Comparison of ENCODE assay signal across 16 mouse cellular contexts in genomic region chr16:92786276-92786882, GRCm38 (mm10). TPM values are rescaled to one million over a fixed set of nuclear protein-coding genes. Genes with fewer than 3 reads are reported as not detected.
A peak's percentile ranks its signal among the peaks of the same experiment; 100 is the strongest.
DNase-seq lines count a peak whose midpoint lies in the region; ATAC-seq and TF ChIP-seq lines count a peak whose summit lies in the region.
"Had no signal": no experiment of that assay in that cellular context is flagged by ENCODE, and none has a peak within 500 bp of the region (broad histone marks: within the 10 kb centered on the region; RNA-seq: fewer than 3 reads in every experiment).

No protein-coding gene starts in this region.

- no peaks in the 10 kb centered on the region for H3K27me3 ChIP-seq in liver, embryonic 11.5 days (replicated peaks; ENCODE audit: control insufficient read depth, insufficient read depth, low read length)
- no peaks in the 10 kb centered on the region for H3K27me3 ChIP-seq in liver, postnatal 0 days (ENCODE audit: insufficient read depth, low read length)
- H3K27me3 ChIP-seq in stomach, embryonic 15.5 days (replicated peaks): no peaks in the 10 kb centered on the region
- H3K27me3 ChIP-seq in stomach, postnatal 0 days (ENCODE audit: control insufficient read depth, insufficient read depth, low read length): no peaks in the 10 kb centered on the region
- no peaks in the 10 kb centered on the region for H3K27me3 ChIP-seq in embryonic facial prominence, embryonic 14.5 days (replicated peaks; ENCODE audit: control insufficient read depth, insufficient read depth, low read length)
- no peaks in the 10 kb centered on the region for H3K27me3 ChIP-seq in intestine, postnatal 0 days (replicated peaks; ENCODE audit: control insufficient read depth, insufficient read depth, low read length)
- H3K27me3 ChIP-seq: forebrain, embryonic 12.5 days had no signal

- TF ChIP-seq EP300 in liver, postnatal 0 days (IDR thresholded peaks at IDR 0.05; ENCODE audit: low read depth): no peak
- TF ChIP-seq EP300 in stomach, postnatal 0 days (optimal IDR thresholded peaks at IDR 0.05): no peak

- ATAC-seq in liver, embryonic 11.5 days (replicated peaks; ENCODE audit: low FRiP score): peak; percentile 11; the same call in 1 of the 2 replicates
- ATAC-seq in liver, postnatal 0 days: no peak
- no peak for ATAC-seq in stomach, embryonic 15.5 days (ENCODE audit: insufficient read depth, low FRiP score, low read depth)
- no peak for ATAC-seq in stomach, postnatal 0 days (ENCODE audit: low FRiP score, low TSS enrichment)
- no peak for ATAC-seq in embryonic facial prominence, embryonic 14.5 days (ENCODE audit: low read depth)
- peak; percentile 48 for ATAC-seq in megakaryocyte-erythroid progenitor cell, adult 5-6 weeks (replicated peaks; ENCODE audit: low FRiP score, low TSS enrichment, poor library complexity, severe bottlenecking)
- ATAC-seq in intestine, postnatal 0 days: no peak
- ATAC-seq: intestine, embryonic 16.5 days had no signal

- no peak overlapping the region for H3K4me3 ChIP-seq in liver, embryonic 11.5 days (ENCODE audit: low read depth, low read length)
- H3K4me3 ChIP-seq in liver, postnatal 0 days (ENCODE audit: low read depth, low read length): no peak overlapping the region
- H3K4me3 ChIP-seq in stomach, embryonic 15.5 days (replicated peaks): no peak overlapping the region
- no peak overlapping the region for H3K4me3 ChIP-seq in stomach, postnatal 0 days (ENCODE audit: low read depth, low read length)
- no peak overlapping the region for H3K4me3 ChIP-seq in embryonic facial prominence, embryonic 14.5 days (ENCODE audit: low read depth, low read length)
- H3K4me3 ChIP-seq in intestine, postnatal 0 days (ENCODE audit: low read depth, low read length): no peak overlapping the region
- H3K4me3 ChIP-seq: forebrain, embryonic 12.5 days; gastrocnemius, adult 2 months; midbrain, embryonic 12.5 days had no signal

- H3K36me3 ChIP-seq in liver, embryonic 11.5 days (ENCODE audit: control insufficient read depth, insufficient read depth, low read length): no peaks in the 10 kb centered on the region
- H3K36me3 ChIP-seq in liver, postnatal 0 days (replicated peaks; ENCODE audit: insufficient read depth, low read length): no peaks in the 10 kb centered on the region
- no peaks in the 10 kb centered on the region for H3K36me3 ChIP-seq in stomach, embryonic 15.5 days
- no peaks in the 10 kb centered on the region for H3K36me3 ChIP-seq in stomach, postnatal 0 days (ENCODE audit: control insufficient read depth, insufficient read depth, low read length)
- no peaks in the 10 kb centered on the region for H3K36me3 ChIP-seq in embryonic facial prominence, embryonic 14.5 days (ENCODE audit: control insufficient read depth, insufficient read depth, low read length)
- H3K36me3 ChIP-seq in intestine, postnatal 0 days (ENCODE audit: control insufficient read depth, insufficient read depth): no peaks in the 10 kb centered on the region
- H3K36me3 ChIP-seq: forebrain, embryonic 12.5 days; midbrain, embryonic 12.5 days had no signal

- H3K9ac ChIP-seq in liver, embryonic 11.5 days (ENCODE audit: low read depth, low read length): no peak overlapping the region
- H3K9ac ChIP-seq in liver, postnatal 0 days (replicated peaks): no peak overlapping the region
- no peak overlapping the region for H3K9ac ChIP-seq in stomach, embryonic 15.5 days
- no peak overlapping the region for H3K9ac ChIP-seq in stomach, postnatal 0 days (ENCODE audit: low read length)
- H3K9ac ChIP-seq in embryonic facial prominence, embryonic 14.5 days (ENCODE audit: low read depth, low read length): no peak overlapping the region
- no peak overlapping the region for H3K9ac ChIP-seq in intestine, postnatal 0 days (ENCODE audit: low read depth, low read length)
- H3K9ac ChIP-seq: forebrain, embryonic 12.5 days; midbrain, embryonic 12.5 days had no signal

- no peak for DNase-seq in liver, embryonic 11.5 days (ENCODE audit: low spot score)
- no peak for DNase-seq in liver, postnatal 0 days
- no peak for DNase-seq in stomach, postnatal 0 days (ENCODE audit: low spot score)
- DNase-seq in embryonic facial prominence, embryonic 14.5 days (ENCODE audit: low spot score): peak; percentile 30
- no peak for DNase-seq in kidney, adult 9 months
- DNase-seq: cerebellum, adult 11 months; cerebellum, postnatal 36 days; gastrocnemius, adult 2 months; kidney, postnatal 14 days; layer of hippocampus, adult 9-11 months had no signal

- H3K4me2 ChIP-seq in liver, embryonic 11.5 days: no peak overlapping the region
- no peak overlapping the region for H3K4me2 ChIP-seq in liver, postnatal 0 days (ENCODE audit: low read depth, low read length)
- no peak overlapping the region for H3K4me2 ChIP-seq in stomach, embryonic 15.5 days
- H3K4me2 ChIP-seq in stomach, postnatal 0 days (replicated peaks; ENCODE audit: low read depth): no peak overlapping the region
- no peak overlapping the region for H3K4me2 ChIP-seq in embryonic facial prominence, embryonic 14.5 days (ENCODE audit: low read depth, low read length)
- H3K4me2 ChIP-seq in intestine, postnatal 0 days (replicated peaks; ENCODE audit: low read depth): no peak overlapping the region
- H3K4me2 ChIP-seq: forebrain, embryonic 12.5 days; midbrain, embryonic 12.5 days had no signal

- peak overlapping the region; percentile 60 for H3K27ac ChIP-seq in liver, embryonic 11.5 days (ENCODE audit: low read depth, low read length)
- no peak overlapping the region for H3K27ac ChIP-seq in liver, postnatal 0 days (ENCODE audit: low read depth)
- 0 out of 2 replicates have a peak overlapping the region, but pooled peaks have one; percentile 11 for H3K27ac ChIP-seq in stomach, embryonic 15.5 days
- no peak overlapping the region for H3K27ac ChIP-seq in stomach, postnatal 0 days (replicated peaks)
- no peak overlapping the region for H3K27ac ChIP-seq in embryonic facial prominence, embryonic 14.5 days (replicated peaks; ENCODE audit: low read depth, low read length)
- H3K27ac ChIP-seq in intestine, postnatal 0 days (ENCODE audit: low read depth, low read length): no peak overlapping the region
- H3K27ac ChIP-seq: forebrain, embryonic 12.5 days; gastrocnemius, adult 2 months; midbrain, embryonic 12.5 days had no signal

- no peaks in the 10 kb centered on the region for H3K9me3 ChIP-seq in liver, embryonic 11.5 days (ENCODE audit: control insufficient read depth, low read length)
- H3K9me3 ChIP-seq in liver, postnatal 0 days (ENCODE audit: low read length): no peaks in the 10 kb centered on the region
- H3K9me3 ChIP-seq in stomach, embryonic 15.5 days: no peaks in the 10 kb centered on the region
- no peaks in the 10 kb centered on the region for H3K9me3 ChIP-seq in stomach, postnatal 0 days (ENCODE audit: control insufficient read depth, low read length)
- H3K9me3 ChIP-seq in embryonic facial prominence, embryonic 14.5 days (ENCODE audit: control insufficient read depth, low read length): no peaks in the 10 kb centered on the region
- H3K9me3 ChIP-seq in intestine, postnatal 0 days (ENCODE audit: control insufficient read depth): no peaks in the 10 kb centered on the region
- H3K9me3 ChIP-seq: forebrain, embryonic 12.5 days; midbrain, embryonic 12.5 days had no signal

- TF ChIP-seq CTCF in liver, postnatal 0 days (IDR thresholded peaks at IDR 0.05; ENCODE audit: low read depth): no peak
- no peak for TF ChIP-seq CTCF in stomach, postnatal 0 days (IDR thresholded peaks at IDR 0.05; ENCODE audit: low read depth)
- TF ChIP-seq CTCF in intestine, postnatal 0 days (IDR thresholded peaks at IDR 0.05; ENCODE audit: low read depth): no peak

- WGBS in liver, embryonic 11.5 days: 51% methylated on average over 6 of the region's 6 CpGs
- 45% methylated on average over 6 of the region's 6 CpGs for WGBS in liver, postnatal 0 days (ENCODE audit: insufficient replicate concordance)
- WGBS in stomach, embryonic 15.5 days: 63% methylated on average over 6 of the region's 6 CpGs
- whole genome bisulfite sequencing in stomach, postnatal 0 days: 65% methylated on average over 6 of the region's 6 CpGs
- 54% methylated on average over 6 of the region's 6 CpGs for WGBS in embryonic facial prominence, embryonic 14.5 days
- 62% methylated on average over 6 of the region's 6 CpGs for WGBS in intestine, postnatal 0 days

- H3K4me1 ChIP-seq in liver, embryonic 11.5 days (replicated peaks; ENCODE audit: control insufficient read depth, insufficient read depth, low read length): peaks cover 50% of the 10 kb centered on the region
- peaks cover 24% of the 10 kb centered on the region for H3K4me1 ChIP-seq in liver, postnatal 0 days (ENCODE audit: insufficient read depth)
- peaks cover 6% of the 10 kb centered on the region; the same call in 1 of the 2 replicates for H3K4me1 ChIP-seq in stomach, embryonic 15.5 days
- no peaks in the 10 kb centered on the region for H3K4me1 ChIP-seq in stomach, postnatal 0 days (replicated peaks; ENCODE audit: control insufficient read depth, insufficient read depth)
- peaks cover 21% of the 10 kb centered on the region for H3K4me1 ChIP-seq in embryonic facial prominence, embryonic 14.5 days (ENCODE audit: control insufficient read depth, insufficient read depth, low read length)
- no peaks in the 10 kb centered on the region for H3K4me1 ChIP-seq in intestine, postnatal 0 days (replicated peaks; ENCODE audit: control insufficient read depth, insufficient read depth, low read length)

RNA-seq across cellular contexts. Expression of gene Runx1, which starts 39.6 kb away (rescaled TPM):
- polyA plus RNA-seq in liver, embryonic 11.5 days (2014; fragmentation: Nextera tagmentation; extraction: Ambion mirVana): 18.7 and 23.4 TPM in 2 replicates
- polyA plus RNA-seq in liver, postnatal 0 days (2015; fragmentation: Nextera tagmentation; extraction: Ambion mirVana): 3.3 and 4.6 TPM in 2 replicates
- polyA plus RNA-seq in stomach, embryonic 15.5 days (2015; fragmentation: Nextera tagmentation; extraction: Ambion mirVana): 6.8 and 7.1 TPM in 2 replicates
- 6.4 and 6.5 TPM in 2 replicates for polyA plus RNA-seq in stomach, postnatal 0 days (2015; fragmentation: Nextera tagmentation; extraction: Ambion mirVana)
- 13.7 and 13.9 TPM in 2 replicates for polyA plus RNA-seq in embryonic facial prominence, embryonic 14.5 days (2014; fragmentation: Nextera tagmentation; extraction: Ambion mirVana)
- total RNA-seq in megakaryocyte-erythroid progenitor cell, adult 5-6 weeks (2014; fragmentation: Nextera tagmentation): 77.2 and 84.1 TPM in 2 replicates
- 16.4 and 29.1 TPM in 2 replicates for total RNA-seq in megakaryocyte-erythroid progenitor cell, adult 5-6 weeks (2017)
- polyA plus RNA-seq in intestine, postnatal 0 days (2015; fragmentation: Nextera tagmentation; extraction: Ambion mirVana): 1.7 TPM in 2 replicates

Comparison
In these comparisons a context has a peak if more than half of its experiments do, and no peak if none do; other contexts are left out.
1. ATAC-seq: peak in liver, embryonic 11.5 days (single experiment) and megakaryocyte-erythroid progenitor cell, adult 5-6 weeks (single experiment); none in liver, postnatal 0 days (single experiment), stomach, embryonic 15.5 days (single experiment), stomach, postnatal 0 days (single experiment), embryonic facial prominence, embryonic 14.5 days (single experiment) and intestine, postnatal 0 days (single experiment).
2. H3K27ac ChIP-seq: peak in liver, embryonic 11.5 days (single experiment) and stomach, embryonic 15.5 days (single experiment); none in liver, postnatal 0 days (single experiment), stomach, postnatal 0 days (single experiment), embryonic facial prominence, embryonic 14.5 days (single experiment) and intestine, postnatal 0 days (single experiment).